Mouse (Mus musculus) liver, adult 2 months (tissue): ENCODE measurements around the gene Parvg. TPM values are rescaled to one million over a fixed set of nuclear protein-coding genes. Genes with fewer than 3 reads are reported as not detected.

Source experiments
- DNase-seq: peaks from one replicate; pipeline ENCODE4 v3.0.0-alpha.2; 2011; ENCODE audit warnings: low read depth, low spot score; ENCODE audit errors: extremely low read depth
- H3K27ac ChIP-seq: fragments of 200-500 bp; replicated peaks from 2 replicates; pipeline ENCODE4 v1.5.1; 2012; ENCODE audit warnings: low read depth, mild to moderate bottlenecking, control low read depth, inconsistent platforms, low read length; ENCODE audit not compliant: insufficient read depth
- H3K27me3 ChIP-seq: fragments of 200-500 bp; 2 replicates; pipeline ENCODE4 v1.6.1; 2012; ENCODE audit warnings: mild to moderate bottlenecking, moderate library complexity, low read length, inconsistent platforms; ENCODE audit not compliant: control insufficient read depth, insufficient read depth
- H3K36me3 ChIP-seq: fragments of 200-500 bp; 2 replicates; pipeline ENCODE4 v1.6.1; 2012; ENCODE audit warnings: low read length, inconsistent platforms; ENCODE audit not compliant: control insufficient read depth, insufficient read depth
- H3K4me1 ChIP-seq: fragments of 200-500 bp; 2 replicates; pipeline ENCODE4 v1.6.1; 2011; ENCODE audit warnings: low read length; ENCODE audit not compliant: control insufficient read depth, insufficient read depth
- H3K4me3 ChIP-seq: fragments of 200-500 bp; 2 replicates; pipeline ENCODE4 v1.5.1; 2011; ENCODE audit warnings: low read depth, mild to moderate bottlenecking, control low read depth, low read length, moderate library complexity; ENCODE audit not compliant: insufficient read depth
- H3K79me2 ChIP-seq: fragments of 200-500 bp; 2 replicates; pipeline ENCODE4 v1.6.1; 2012; ENCODE audit warnings: inconsistent platforms, mild to moderate bottlenecking, low read length, moderate library complexity; ENCODE audit not compliant: control insufficient read depth, insufficient read depth
- H3K9ac ChIP-seq: fragments of 200-500 bp; 2 replicates; pipeline ENCODE4 v1.6.1; 2012; ENCODE audit warnings: low read depth, mild to moderate bottlenecking, control low read depth, inconsistent platforms, low read length
- CTCF ChIP-seq: fragments of 200-500 bp; IDR thresholded peaks from 2 replicates; pipeline ENCODE4 v1.5.1; 2011; ENCODE audit warnings: low read depth, low read length, control low read depth
- POLR2A ChIP-seq: fragments of 200-500 bp; IDR thresholded peaks from 2 replicates; pipeline ENCODE4 v1.6.1; 2011; ENCODE audit warnings: low read length, control low read depth; ENCODE audit not compliant: insufficient read depth; ENCODE audit errors: extremely low read depth
- WGBS: fragments of 180-500 bp; shearing (Covaris S2); methylation state at CpG from one replicate; pipeline ENCODE4 v1.1.7; 2018; 5-methylcytosine and 5-hydroxymethylcytosine counted together
- polyA plus RNA-seq: library from polyadenylated mRNA; depleted of rRNA; stranded (reverse); fragments of >200 nt; gene quantifications from 2 replicates; pipeline ENCODE4 v1.2.3, GENCODE M21; 2012
- total RNA-seq: library from RNA; depleted of rRNA; stranded (reverse); fragments of >200 nt; gene quantifications from 2 replicates; pipeline ENCODE4 v1.2.3, GENCODE M21; 2014

The Parvg gene
- total and polyA plus RNA-seq, 2 experiments, result 0.74 to 0.95 TPM

DNA sequence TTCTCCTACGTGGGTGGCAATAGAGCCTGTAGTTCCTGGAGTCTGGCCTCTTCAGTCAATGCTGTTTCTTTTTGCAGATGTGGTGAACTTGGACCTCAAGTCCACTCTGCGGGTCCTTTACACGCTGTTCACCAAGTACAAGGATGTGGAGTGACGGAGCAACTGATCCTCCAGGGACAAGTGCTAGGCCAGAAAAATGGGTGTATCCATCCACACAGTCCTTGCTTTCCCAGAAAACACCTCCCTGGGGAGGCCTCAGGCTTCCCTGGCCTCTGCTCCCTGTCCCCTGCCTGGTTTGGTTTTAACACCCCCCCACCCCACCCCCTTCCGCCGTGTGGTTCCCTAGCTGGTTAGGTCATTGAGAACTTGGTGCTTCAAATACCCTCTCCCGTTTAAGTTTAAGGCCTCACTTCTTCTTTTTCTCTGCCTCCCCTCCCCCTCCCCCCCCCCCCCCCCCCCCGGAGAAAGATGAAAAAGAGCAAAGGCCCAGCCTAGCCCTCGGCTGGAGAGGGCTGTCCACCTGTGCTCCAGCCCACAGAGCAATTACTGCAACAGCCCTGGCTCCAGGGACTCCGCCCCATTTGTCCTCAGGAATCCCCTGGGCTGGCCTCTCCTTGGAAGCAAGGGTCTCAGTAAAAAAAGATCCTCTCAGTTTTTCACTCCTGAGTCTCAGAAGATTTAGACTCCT lies 10.8 kb upstream of the Parvg start:
- Histone ChIP-seq H3K4me3 (no peak overlapping the region), H3K27ac (no peak overlapping the region), H3K36me3 (no peaks in the 10 kb centered on the region), H3K9ac (no peak overlapping the region), H3K4me1 (peaks cover 8% of the 10 kb centered on the region), H3K79me2 (no peaks in the 10 kb centered on the region), H3K27me3 (no peaks in the 10 kb centered on the region)
- 86% methylated on average over 8 of the region's 10 CpGs for WGBS
- no peak for DNase-seq
- TF ChIP-seq CTCF (no peak), POLR2A (no peak)

DNA sequence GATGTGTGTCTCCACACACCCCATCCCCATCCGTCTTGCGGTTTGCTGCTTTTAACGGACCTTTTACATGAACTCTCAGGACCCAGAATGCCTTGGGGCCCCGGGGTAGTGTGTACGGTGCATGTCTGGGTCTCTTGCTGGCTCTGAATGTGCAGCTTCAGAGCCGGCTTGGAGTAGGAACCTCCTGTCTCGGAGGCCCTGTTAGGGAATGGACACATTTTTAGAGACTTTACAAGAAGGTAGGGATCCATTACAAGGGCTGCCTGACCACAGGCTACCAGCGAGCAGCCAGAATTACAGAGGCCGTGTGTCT lies 10.3 kb upstream of the Parvg start:
- Histone ChIP-seq H3K36me3 (no peaks in the 10 kb centered on the region), H3K27ac (no peak overlapping the region), H3K79me2 (no peaks in the 10 kb centered on the region), H3K27me3 (no peaks in the 10 kb centered on the region), H3K4me3 (no peak overlapping the region), H3K4me1 (peaks cover 8% of the 10 kb centered on the region), H3K9ac (no peak overlapping the region)
- no peak for DNase-seq
- WGBS, result 84% methylated on average over 9 of the region's 9 CpGs
- TF ChIP-seq CTCF (no peak), POLR2A (no peak)

DNA sequence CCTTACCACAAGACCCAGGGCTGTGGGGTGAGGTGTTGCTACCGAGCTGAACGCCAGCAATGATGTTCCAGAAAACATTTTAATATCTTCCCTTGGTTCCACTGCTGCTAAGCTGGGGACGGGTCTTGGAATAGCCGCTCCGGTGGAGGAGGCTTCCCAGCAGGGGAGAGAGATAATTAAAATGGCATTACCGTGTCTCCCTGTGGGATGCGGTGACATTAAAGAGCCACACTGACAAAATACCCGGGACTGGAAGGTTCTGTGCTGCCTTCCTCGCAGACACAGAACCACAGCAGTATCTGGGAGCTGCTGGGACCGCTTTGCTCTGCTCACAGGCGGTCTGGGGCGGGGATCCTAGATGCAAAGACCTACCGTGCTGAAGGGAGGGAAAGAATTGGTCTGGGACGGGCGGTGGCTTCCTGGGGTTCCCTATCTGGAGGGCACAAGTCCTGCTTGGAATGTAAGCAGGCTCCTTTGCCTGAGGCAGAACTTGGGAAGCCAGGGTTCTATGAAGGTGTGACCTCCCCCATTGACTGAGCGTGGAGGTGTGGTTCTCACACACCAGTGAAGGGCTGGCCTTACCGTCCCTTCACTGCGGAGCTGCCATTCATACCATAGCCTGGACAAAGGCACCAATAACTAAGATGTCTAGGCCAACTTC lies 9.3 kb upstream of the Parvg start:
- H3K79me2 ChIP-seq, result no peaks in the 10 kb centered on the region
- H3K4me1 ChIP-seq, result peaks cover 8% of the 10 kb centered on the region
- no peak overlapping the region for H3K9ac ChIP-seq
- H3K36me3 ChIP-seq, result no peaks in the 10 kb centered on the region
- H3K27ac ChIP-seq, result no peak overlapping the region
- no peak for DNase-seq
- TF ChIP-seq POLR2A (no peak), CTCF (no peak)
- no peaks in the 10 kb centered on the region for H3K27me3 ChIP-seq
- 76% methylated on average over 18 of the region's 18 CpGs for WGBS
- no peak overlapping the region for H3K4me3 ChIP-seq

DNA sequence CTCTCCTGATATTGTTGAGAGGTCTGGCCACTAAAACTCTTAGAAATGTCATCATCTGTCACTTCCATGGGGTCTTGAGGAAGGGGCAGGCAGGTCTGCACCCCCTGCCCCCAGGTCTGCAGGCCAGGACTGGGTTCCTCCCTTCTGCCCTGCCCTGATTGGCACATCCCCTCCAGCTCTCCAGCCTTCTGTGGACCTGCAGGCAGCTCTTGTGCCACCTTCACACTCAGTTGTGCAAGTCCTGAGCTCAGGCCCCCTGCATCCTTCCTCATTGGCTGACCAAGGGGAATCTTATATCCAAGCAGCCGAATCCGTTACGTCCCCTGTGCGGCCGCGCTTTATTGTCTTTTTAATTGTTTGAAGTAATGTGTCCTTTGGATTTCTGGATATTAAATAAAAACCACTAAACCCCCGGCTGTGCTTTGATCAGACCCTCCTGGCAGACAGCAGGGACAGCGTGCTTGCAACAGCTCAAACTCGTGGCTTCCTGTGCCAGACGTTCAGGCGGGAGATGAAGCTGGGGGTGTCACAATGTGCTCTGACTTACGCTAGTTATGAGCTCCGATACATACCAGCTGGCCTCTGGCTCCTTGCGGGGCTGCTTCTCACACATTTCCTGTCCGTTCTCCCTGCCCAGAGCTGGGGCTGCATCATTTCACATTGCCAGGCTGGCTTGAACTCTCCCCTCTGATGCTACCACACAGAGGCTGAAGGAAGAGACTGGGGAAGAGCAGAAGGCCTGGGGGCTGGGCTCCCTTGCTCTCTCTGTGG lies 8.4 kb upstream of the Parvg start:
- TF ChIP-seq CTCF, result no peak
- no peak for TF ChIP-seq POLR2A
- H3K79me2 ChIP-seq, result no peaks in the 10 kb centered on the region
- no peak for DNase-seq
- WGBS, result 86% methylated on average over 15 of the region's 15 CpGs
- no peak overlapping the region for H3K9ac ChIP-seq
- H3K27me3 ChIP-seq, result no peaks in the 10 kb centered on the region
- no peak overlapping the region for H3K4me3 ChIP-seq
- H3K27ac ChIP-seq, result no peak overlapping the region
- peaks cover 6% of the 10 kb centered on the region for H3K4me1 ChIP-seq
- H3K36me3 ChIP-seq, result no peaks in the 10 kb centered on the region

DNA sequence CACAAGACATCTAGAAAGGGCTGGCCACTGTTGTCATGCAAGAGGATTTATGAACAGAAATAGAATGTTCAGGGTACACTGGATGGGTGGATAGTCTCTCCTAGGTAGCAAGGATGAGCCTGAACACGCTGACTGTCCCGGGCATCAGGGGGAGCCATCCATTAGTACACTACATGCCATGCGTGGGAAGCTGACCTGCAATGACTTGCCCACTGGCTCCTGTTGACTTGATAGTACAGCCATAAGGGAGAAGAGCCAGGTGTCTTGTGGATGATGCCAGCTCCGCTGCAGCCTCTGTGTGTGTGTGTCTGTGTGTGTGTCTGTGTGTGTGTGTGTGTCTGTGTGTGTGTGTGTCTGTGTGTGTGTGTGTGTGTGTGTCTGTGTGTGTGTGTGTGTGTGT lies 4.4 kb upstream of the Parvg start:
- H3K4me1 ChIP-seq, result no peaks in the 10 kb centered on the region
- H3K27me3 ChIP-seq, result no peaks in the 10 kb centered on the region
- no peak overlapping the region for H3K4me3 ChIP-seq
- no peak for DNase-seq
- H3K27ac ChIP-seq, result no peak overlapping the region
- TF ChIP-seq CTCF, result no peak
- TF ChIP-seq POLR2A, result no peak
- no peak overlapping the region for H3K9ac ChIP-seq
- WGBS, result 92% methylated on average over 4 of the region's 4 CpGs
- no peaks in the 10 kb centered on the region for H3K36me3 ChIP-seq
- H3K79me2 ChIP-seq, result no peaks in the 10 kb centered on the region

DNA sequence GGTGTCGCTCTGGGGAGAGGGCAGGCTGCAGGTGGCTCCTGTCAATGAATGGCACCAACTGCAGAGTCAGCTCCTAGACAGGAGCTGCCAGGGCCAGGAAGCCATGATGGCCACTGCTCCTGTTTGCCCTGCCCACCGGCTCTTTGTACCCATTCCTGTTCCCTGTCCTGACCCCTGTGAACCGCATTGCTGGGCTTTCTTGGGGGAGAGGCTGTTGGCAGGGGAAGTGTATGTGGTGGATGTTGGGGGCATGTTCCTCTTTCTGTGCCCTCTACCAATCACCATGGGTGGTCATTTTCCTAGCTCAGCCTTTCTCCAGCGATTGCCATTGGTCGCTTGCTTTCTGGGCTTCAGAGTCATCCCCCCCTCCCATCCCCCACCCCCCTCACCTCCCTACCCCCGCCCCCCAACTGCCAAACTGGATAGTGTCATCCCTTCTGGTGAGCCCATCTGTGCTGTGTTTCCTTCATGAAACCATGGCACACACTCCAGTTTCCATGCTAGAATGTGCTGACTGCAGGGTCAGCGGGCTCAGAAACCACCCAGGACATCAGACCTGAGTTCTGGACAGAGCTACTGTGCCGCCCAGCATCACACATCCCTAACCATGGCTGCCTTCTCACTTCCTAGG lies 2.2 kb upstream of the Parvg start:
- no peak overlapping the region for H3K27ac ChIP-seq
- no peak overlapping the region for H3K9ac ChIP-seq
- WGBS, result 78% methylated on average over 8 of the region's 8 CpGs
- TF ChIP-seq POLR2A, result no peak
- no peak for TF ChIP-seq CTCF
- no peaks in the 10 kb centered on the region for H3K36me3 ChIP-seq
- no peak overlapping the region for H3K4me3 ChIP-seq
- DNase-seq, result no peak
- H3K27me3 ChIP-seq, result no peaks in the 10 kb centered on the region
- H3K4me1 ChIP-seq, result no peaks in the 10 kb centered on the region
- no peaks in the 10 kb centered on the region for H3K79me2 ChIP-seq
